Mouse (Mus musculus) E14TG2a.4 (cell line): ENCODE data around the gene Kcng4.

Experiments
- H3K27me3 ChIP-seq: 2 replicates; pipeline ENCODE4 v1.6.1; 2014; ENCODE audit warnings: low read length, control low read depth; ENCODE audit not compliant: insufficient read depth
- H3K36me3 ChIP-seq: 2 replicates; pipeline ENCODE4 v1.6.1; 2014; ENCODE audit warnings: low read length, control low read depth; ENCODE audit not compliant: insufficient read depth
- H3K4me1 ChIP-seq: replicated peaks from 2 replicates; pipeline ENCODE4 v1.6.1; 2014; ENCODE audit warnings: low read depth, low read length, control low read depth
- H3K4me3 ChIP-seq: replicated peaks from 2 replicates; pipeline ENCODE4 v1.5.1; 2014; ENCODE audit warnings: mild to moderate bottlenecking, low read length
- H3K9me3 ChIP-seq: 2 replicates; pipeline ENCODE4 v1.6.1; 2014; ENCODE audit warnings: low read length, control low read depth
- CTCF ChIP-seq: conservative IDR thresholded peaks from 2 replicates; pipeline ENCODE4 v1.5.1; 2014; ENCODE audit warnings: low read length
- NANOG ChIP-seq: IDR thresholded peaks from 2 replicates; pipeline ENCODE4 v1.6.1; 2014; ENCODE audit warnings: borderline replicate concordance, low read length, mixed read lengths
- POU5F1 ChIP-seq: IDR thresholded peaks from 2 replicates; pipeline ENCODE4 v1.6.1; 2014; ENCODE audit warnings: low read length, borderline replicate concordance

Kcng4 gene

GRCm38 (mm10) chr8:119588844-119589243 lies 46.6 kb downstream of the Kcng4 start:
- Histone ChIP-seq H3K27me3 (0 out of 2 replicates have a peak, but pooled peaks cover 3% of the 10 kb centered on the region), H3K4me1 (peaks cover 32% of the 10 kb centered on the region), H3K9me3 (peaks cover 10% of the 10 kb centered on the region; the same call in 1 of the 2 replicates), H3K36me3 (no peaks in the 10 kb centered on the region), H3K4me3 (no peak overlapping the region)
- TF ChIP-seq CTCF (no peak), POU5F1 (no peak), NANOG (no peak)

- Histone ChIP-seq H3K27me3 (0 out of 2 replicates have a peak, but pooled peaks cover 3% of the 10 kb centered on the region), H3K4me3 (no peak overlapping the region), H3K9me3 (peaks cover 10% of the 10 kb centered on the region; the same call in 1 of the 2 replicates), H3K36me3 (no peaks in the 10 kb centered on the region), H3K4me1 (peaks cover 32% of the 10 kb centered on the region)
- TF ChIP-seq CTCF (no peak), POU5F1 (no peak), NANOG (no peak)
Observed at GRCm38 (mm10) chr8:119588321-119588720, 47.2 kb downstream of the Kcng4 start.

GRCm38 (mm10) chr8:119585901-119586300 lies 49.6 kb downstream of the Kcng4 start:
- H3K9me3 ChIP-seq: peaks cover 10% of the 10 kb centered on the region; the same call in 1 of the 2 replicates
- TF ChIP-seq POU5F1: no peak
- no peak for TF ChIP-seq CTCF
- TF ChIP-seq NANOG: no peak
- no peaks in the 10 kb centered on the region for H3K36me3 ChIP-seq
- H3K4me1 ChIP-seq: peaks cover 34% of the 10 kb centered on the region
- peak overlapping the region; percentile 71 for H3K4me3 ChIP-seq
- H3K27me3 ChIP-seq: peaks cover 11% of the 10 kb centered on the region; the same call in 1 of the 2 replicates

- Histone ChIP-seq H3K4me1 (peaks cover 24% of the 10 kb centered on the region), H3K4me3 (no peak overlapping the region), H3K27me3 (peaks cover 41% of the 10 kb centered on the region), H3K9me3 (no peaks in the 10 kb centered on the region), H3K36me3 (no peaks in the 10 kb centered on the region)
- TF ChIP-seq CTCF: no peak
- TF ChIP-seq NANOG: no peak
- no peak for TF ChIP-seq POU5F1
Observed at GRCm38 (mm10) chr8:119580441-119581161, 54.9 kb downstream of the Kcng4 start.

DNA sequence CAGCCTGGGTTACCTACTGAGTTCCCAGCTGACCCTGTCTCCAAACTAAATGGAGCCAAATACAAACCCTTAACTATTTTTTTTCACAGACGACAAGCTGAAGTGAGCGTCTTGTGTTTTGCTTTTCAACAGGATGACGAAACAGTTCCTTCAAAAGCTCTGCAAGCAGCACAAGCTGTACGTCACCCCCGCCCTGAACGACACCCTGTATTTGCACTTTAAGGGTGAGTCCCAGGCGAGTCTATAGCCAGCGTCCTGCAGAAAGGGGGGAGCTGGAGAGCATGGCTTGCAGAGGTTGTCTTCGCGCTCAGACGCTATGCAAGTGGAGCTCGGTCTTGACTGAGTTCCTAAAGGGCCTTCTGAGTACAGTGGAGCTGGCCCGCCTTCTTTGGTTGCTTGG lies 56.4 kb downstream of the Kcng4 start:
- TF ChIP-seq POU5F1 (no peak), NANOG (no peak), CTCF (no peak)
- Histone ChIP-seq H3K36me3 (no peaks in the 10 kb centered on the region), H3K9me3 (no peaks in the 10 kb centered on the region), H3K4me3 (no peak overlapping the region), H3K4me1 (peaks cover 32% of the 10 kb centered on the region), H3K27me3 (peaks cover 50% of the 10 kb centered on the region)

- no peak for TF ChIP-seq CTCF
- no peak for TF ChIP-seq NANOG
- no peak for TF ChIP-seq POU5F1
- Histone ChIP-seq H3K36me3 (no peaks in the 10 kb centered on the region), H3K4me3 (peak overlapping the region; percentile 88), H3K9me3 (no peaks in the 10 kb centered on the region), H3K27me3 (peaks cover 61% of the 10 kb centered on the region), H3K4me1 (peaks cover 41% of the 10 kb centered on the region)
Observed at GRCm38 (mm10) chr8:119575366-119575726, 60.1 kb downstream of the Kcng4 start.

GRCm38 (mm10) chr8:119574437-119575365 lies 60.8 kb downstream of the Kcng4 start, which contains the start of the genes Hsdl1 and Dnaaf1:
Gene Hsdl1 (minus strand): TSS chr8:119575183.
Gene Dnaaf1 (plus strand): TSS chr8:119575235.
- H3K36me3 ChIP-seq: no peaks in the 10 kb centered on the region
- H3K9me3 ChIP-seq: no peaks in the 10 kb centered on the region
- peaks cover 56% of the 10 kb centered on the region for H3K27me3 ChIP-seq
- peaks cover 44% of the 10 kb centered on the region for H3K4me1 ChIP-seq
- H3K4me3 ChIP-seq: peak within 1 kb of the TSS; percentile 88
- TF ChIP-seq CTCF (no peak), NANOG (no peak), POU5F1 (no peak)
